Mouse (Mus musculus): ENCODE measurements around the gene Taok3.

Taok3 gene

DNA sequence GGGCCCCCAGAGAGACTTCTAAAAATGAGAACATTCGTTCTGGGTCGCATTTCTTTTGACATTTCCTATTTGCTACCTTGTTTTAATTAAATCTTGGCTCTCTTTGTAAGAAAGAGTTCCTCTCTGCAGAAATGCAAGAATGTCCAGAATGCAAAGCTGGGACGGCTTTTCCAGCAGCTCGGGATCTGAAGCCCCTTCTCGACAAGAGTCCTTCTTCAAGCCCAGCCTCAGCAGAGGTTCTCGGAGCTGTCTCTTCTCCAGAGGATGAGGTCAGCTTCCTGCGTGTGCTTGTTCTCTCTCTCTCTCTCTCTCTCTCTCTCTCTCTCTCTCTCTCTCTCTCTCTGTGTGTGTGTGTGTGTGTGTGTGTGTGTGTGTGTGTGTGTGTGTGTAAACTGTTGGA, 2.2 kb upstream of the Taok3 start:
- no peak for DNase-seq

DNA sequence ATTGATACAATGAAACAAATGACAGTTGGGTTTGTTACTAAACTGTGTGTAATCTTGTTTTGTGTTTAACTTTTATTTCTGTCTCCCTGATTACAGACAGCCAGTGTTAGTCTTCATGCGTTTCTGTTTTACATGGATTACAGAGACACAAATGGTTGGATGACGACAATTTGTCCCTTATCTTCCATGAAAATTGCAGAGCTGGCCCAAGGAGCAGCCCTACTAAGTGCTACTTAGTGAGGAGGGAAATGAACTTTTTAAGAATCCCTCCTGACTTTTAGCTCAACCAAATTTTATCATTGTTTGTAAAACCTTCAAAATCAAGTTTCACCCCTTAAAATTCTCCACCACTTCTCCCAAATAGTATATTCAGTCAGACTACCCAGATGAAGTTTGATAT, 1.7 kb upstream of the Taok3 start:
- DNase-seq: no peak

DNA sequence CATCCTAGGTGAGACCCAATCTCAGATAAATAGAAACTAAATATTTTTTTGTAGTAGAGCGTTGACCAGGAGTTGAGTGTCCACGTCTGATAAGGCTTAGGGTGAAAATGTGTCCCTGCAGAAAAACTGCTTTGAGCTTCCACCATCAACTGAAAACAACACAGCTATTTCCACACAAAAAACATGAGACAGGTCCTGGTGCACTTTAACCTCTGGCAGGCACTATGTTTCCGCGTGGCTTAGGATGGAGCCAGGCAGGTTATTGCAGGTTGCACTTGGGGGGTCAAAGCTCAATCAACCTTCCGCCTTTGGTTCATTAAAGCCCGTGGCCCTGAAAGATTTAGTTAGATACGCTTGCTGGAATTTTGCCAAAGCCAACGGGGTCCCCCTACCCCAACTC, 1.1 kb upstream of the Taok3 start:
- DNase-seq: peak; percentile 80 to 89

DNA sequence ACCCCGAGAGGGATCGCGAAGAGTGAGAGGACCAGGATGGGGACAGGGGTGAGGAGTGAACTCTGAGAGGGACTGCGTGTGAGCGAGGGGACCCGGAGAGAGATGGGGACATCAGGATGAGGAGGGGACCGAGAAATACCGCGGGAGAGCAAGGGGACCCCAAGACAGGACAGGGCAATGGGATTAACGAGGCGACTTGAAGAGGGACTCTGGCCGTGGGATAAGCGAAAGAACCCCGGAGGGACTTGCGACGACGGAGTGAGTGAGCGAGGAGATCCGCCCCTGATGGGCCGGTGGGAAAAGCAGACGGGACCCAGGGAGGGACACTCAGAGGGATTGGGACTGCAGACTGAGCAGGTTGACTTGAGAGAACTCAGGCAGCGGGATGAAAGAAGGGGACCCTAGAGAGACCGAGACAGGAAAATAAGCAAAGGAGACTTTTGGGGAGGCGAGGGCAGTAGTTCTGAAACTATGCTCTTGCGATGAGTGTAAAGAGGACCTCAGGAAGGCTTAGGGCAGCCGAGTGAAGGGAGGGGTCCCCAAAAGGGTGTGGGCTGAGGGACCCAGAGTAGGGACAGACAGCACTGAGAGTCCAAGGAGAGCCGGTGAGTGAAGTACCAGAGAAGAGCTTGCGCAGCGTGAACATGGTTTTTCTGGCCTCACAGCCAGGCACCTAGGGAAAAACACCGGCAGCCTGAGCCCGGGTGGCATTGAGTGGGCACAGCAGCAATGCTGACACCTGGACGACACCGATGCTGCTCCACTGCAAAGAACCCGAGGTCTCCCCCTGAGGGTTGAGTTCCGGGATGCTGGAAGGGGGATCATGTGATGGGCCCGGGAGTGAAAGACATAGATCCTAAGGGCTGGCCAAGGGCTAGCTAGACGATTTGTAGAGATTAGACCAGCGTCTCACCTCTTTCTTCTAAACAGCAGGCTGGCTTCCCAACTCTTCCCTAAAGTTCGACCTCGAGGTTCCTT, 849 bp downstream of the Taok3 start:
- DNase-seq: no peak

DNA sequence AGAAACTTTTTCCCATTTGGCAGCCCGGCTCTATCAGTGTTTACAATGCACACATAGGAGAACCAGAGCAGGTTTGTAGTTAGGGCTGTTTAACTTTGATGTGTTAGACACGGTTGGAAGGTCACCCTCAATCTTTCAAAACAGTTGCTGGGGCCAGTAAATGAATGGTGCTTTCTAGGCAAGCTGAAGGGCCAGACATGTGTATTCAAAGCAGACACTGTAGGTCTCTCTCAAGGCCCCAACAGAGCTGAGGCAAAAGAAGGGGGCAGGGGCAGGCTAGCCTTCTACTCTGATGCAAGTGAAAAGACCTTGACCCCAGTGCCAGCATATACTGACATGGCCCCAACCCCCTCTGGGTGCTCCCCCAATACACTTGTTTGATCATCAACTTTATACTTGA, 1.7 kb downstream of the Taok3 start:
- no peak for DNase-seq

DNA sequence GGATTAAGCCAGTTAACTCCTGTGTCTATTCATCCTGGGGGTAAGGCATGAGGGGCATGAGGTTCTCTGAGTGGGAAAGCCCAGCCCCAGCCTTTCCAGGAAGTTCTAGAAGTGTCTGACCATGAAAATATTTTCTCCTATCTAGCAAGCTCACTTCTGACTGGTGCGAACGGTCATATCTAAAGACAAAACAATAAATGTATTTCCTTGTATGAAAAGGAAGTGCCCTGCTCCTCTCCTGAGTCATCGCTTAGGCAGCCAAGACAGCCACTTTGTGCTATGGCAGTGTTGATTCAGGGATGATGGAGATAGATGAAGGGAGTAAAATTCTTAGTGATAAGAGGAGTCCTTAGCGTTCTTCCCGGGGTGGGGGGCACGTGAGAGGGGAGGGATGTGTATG, 3.2 kb downstream of the Taok3 start:
- no peak for DNase-seq

DNA sequence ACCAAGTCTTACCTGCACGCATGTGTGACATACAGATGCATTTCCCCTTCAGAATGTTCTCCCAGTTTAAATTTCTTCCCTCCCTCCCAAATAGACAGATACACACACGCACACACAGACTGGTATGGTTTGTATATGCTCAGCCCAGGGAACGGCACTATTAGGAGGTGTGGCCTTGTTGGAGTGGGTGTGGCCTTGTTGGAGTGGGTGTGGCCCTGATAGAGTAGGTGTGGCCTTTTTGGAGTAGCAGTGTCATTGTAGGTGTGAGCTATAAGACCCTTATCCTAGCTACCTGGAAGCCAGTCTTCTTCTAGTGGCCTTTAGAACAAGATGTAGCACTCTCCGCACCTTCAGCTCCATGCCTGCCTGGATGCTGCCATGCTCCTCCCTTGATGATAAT, 3.9 kb downstream of the Taok3 start:
- no peak for DNase-seq

DNA sequence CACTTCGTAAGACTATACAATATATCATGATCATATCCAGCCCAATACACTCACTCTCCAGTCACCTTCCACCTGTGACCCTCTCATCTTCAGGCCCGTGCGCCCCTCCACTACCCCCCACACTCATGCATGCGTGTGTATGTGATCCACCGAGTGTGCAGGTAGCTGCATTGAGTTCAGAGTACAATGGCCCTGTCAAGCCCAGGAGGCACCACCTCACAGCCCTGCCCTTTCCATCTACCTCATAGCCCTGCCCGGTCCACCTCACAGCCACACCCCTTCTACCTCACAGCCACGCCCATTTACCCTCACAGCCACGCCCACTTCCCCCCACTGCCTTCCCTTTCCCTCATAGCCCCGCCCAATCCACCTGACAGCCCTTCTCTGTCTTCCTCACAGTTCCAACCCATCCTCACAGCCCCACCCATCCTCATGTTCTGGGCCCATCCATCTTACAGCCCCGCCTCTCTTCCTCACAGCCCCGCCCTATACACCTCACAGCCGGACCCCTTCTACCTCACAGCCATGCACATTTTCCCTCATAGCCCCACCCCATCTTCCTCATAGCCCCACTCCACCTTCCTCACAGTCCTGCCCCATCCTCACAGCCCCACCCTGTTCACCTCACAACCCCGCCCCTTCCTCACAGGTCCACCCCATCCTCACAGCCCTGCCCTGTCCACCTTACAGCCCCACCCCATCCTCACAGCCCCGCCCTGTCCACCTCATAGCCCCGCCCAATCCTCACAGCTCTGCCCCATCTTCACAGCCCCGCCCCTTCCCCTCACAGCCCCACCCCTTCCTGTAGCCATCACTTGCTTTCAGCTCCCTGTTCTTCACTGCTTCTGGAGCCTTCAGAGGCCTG, 5.8 kb downstream of the Taok3 start:
- DNase-seq: no peak

DNA sequence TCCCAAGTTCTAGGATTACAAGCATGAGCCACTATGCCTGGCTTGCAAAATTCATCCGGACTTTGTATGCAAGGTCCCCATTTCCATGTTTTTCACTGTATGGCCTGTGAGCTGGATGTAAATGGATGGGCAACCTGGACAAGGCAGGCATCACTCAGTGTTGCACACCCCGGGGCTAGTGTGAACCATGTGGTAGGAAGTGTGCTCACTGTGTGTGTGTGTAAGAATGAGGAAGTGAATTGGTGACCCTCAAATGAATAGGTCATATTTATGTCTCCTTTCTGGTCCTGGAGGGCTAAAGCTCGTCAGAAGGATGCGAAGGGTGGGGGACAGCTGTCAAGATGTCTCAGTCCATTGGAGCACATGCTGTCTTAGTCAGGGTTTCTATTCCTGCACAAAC, 7.1 kb downstream of the Taok3 start:
- DNase-seq: no peak

DNA sequence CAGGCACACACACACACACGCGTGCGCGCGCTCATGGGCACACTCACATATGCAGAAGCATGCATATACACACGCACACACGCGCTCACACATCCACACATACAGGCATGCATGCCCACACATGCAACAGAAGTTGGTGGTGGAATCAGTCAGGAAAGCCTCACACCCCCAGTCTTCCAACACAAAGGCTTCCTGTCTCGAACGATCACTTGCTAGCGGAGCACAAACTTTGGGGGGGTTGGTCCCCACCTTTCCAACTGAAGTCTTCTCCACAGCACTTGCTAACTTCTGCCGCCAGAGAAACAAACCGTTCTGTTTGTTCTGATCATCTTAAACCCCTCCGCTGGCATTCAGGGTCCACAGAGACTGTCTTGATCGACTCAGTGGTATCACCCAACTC, 10.8 kb downstream of the Taok3 start:
- no peak for DNase-seq

DNA sequence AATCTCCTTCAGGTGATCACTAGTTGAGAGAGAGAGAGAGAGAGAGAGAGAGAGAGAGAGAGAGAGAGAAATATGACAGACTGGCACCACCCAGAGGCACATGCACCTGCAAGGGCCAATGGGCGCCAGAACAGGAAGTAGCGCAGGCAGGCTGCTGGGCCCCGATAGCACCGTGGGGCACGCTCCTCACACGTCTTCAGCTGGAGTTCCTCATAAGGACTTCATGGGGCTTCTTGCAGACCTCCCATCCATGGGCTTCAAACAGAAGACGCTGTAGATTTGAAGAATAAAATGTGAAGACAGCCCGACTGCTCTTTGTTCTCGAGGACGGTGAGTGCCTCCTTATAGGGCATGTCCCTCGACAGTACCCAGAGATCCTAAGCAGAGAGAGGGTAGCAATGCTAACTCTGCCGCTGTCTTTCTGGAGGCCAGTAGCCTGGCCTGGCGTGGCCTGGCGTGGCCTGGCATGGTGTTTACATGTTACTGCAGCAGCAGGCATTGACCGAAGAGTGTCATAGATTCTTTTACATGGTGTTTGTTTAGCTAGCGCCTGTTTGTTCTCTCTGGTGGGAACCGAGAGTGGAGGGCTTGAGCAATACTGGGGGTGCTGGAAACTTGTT, 13.6 kb downstream of the Taok3 start:
- DNase-seq: peak in 1 of 2 experiments; percentile 51

DNA sequence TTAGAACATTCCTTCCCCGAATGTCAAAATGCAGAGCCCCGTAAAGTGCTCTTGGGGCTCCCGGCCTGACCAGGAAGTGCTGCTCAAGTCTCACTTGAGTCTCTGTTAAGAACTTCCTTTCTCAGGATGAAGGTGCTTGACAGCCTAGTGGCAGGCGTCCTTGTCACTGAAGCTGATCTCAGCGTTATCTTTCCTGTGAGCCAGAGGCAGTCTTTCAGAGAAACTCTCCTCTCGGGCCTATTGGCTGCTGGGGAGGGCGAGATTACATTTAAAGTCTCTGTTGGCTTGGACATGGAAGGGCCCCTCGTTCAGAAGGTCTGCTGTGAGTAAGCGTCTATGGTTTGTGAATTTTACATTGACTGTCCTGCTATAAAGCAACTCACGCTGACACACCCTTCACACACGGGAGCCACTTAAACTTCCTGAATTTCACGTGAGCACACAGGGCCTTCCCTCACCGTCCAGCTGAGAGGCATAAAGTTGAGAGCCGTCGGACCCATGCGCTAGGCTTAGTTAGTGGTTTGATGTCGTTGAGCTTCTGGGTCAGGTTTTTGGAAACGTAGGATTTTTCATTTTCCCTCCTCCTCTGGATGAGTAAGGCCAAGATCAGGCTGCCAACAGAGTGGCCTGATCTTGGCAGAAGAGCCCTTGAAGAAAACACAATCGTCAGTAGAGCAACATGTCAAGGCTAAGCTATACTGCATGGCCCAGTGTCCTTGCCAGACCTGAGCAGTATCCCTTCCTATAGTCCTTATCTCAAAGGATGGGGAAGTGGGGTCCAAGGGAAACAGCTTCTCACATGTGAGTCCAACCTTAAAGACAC, 14.3 kb downstream of the Taok3 start:
- DNase-seq: no peak

DNA sequence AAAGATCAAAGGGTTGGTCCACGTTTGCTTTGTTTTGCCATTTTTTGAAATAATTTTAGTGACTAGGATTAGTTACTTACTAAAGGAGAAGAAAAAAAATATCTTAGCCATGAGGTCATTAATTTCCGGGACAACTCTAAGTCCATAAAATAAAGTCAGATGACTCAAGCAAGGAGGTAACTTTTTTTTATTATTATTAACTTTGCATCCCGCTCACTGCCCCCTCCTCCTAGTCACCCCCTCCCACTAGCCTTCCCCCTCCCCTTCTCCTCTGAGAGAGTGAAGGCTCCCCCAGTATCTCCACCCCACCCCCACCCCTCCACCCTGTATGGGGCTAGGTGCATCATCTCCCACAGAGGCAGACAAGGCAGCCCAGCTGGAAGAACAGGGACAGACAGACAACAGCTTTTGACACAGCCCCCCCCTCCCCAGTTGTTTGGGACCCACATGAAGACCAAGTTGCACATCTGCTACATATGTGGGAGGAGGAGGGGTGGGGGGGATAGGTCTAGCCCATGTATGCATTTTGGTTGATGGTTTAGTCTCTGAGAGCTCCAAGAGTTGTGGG, 15.0 kb downstream of the Taok3 start:
- DNase-seq: no peak

DNA sequence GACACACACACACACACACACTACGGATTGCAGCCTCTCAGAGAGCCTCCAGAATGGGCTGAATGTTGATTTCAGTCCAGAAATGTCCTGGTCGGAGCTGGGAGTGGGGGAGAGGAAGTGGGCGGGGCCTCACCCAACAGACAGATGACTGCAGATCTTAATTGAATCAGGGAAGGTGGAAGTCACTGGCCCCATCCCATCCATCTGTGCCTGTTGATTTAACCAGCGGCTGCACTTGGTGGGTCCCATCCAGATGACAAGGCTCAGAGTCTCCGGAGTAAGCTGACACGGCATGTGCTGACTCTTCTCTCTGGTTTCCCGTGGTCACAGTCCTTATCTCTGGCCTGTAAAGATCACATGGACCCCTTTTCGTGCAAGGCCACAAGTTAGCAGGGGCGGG, 15.9 kb downstream of the Taok3 start:
- DNase-seq: peak; percentile 63 to 79

DNA sequence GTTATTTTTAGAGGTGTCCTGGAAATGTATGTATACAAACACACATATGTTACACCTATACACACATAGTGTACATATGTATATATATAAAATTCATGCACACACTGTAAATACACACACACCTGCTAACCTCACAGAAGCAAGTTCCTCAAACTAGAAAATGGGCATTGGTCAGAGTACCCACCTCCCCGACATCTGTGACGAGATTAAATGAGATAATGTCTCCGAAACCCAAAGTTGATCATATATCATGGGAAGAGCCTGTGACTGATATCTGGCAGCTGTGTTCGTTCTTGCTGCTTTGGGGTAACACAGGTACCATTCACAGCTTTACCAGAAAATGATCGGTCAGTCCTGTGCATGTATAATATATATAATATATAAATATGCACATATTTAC, 16.6 kb downstream of the Taok3 start:
- DNase-seq: no peak

DNA sequence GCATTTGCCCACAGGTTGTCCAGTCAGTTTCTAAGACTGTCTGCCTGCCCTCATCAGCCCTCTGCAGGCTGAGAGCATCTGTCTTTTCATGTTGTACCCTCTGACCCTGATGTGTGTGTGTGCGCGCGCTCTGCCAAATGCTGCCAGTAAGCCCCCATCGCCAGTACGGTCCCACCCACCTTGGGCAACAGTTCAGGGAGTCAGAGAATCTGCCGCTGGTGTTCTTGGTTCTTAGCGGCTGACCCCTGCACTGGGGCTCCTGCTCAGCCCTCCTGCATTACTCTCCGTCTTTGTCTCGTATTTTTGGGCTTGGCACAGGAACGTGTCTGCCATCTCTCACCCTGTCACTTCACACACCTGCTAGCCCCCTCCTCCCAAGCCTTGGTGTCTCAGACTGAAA, 17.1 kb downstream of the Taok3 start:
- DNase-seq: no peak

DNA sequence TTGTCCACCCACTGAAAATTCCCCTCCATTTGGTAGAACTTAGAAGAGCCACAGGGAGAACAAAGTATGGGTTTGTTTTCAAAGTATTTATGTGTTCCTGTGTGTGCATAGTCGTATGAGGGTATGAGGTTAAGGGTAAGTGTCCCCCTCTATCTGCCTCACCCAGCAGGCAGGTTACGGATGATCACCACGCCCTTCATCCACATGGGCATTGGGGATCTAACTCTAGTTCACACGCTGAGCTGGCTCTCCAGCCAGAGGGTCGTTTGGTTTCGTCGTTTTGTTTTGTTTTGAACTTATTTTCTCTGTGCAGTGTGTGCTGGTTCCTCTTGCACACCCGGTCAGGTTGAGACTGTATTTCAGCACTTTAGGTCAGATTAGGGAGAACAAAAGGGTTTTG, 17.7 kb downstream of the Taok3 start:
- no peak for DNase-seq

DNA sequence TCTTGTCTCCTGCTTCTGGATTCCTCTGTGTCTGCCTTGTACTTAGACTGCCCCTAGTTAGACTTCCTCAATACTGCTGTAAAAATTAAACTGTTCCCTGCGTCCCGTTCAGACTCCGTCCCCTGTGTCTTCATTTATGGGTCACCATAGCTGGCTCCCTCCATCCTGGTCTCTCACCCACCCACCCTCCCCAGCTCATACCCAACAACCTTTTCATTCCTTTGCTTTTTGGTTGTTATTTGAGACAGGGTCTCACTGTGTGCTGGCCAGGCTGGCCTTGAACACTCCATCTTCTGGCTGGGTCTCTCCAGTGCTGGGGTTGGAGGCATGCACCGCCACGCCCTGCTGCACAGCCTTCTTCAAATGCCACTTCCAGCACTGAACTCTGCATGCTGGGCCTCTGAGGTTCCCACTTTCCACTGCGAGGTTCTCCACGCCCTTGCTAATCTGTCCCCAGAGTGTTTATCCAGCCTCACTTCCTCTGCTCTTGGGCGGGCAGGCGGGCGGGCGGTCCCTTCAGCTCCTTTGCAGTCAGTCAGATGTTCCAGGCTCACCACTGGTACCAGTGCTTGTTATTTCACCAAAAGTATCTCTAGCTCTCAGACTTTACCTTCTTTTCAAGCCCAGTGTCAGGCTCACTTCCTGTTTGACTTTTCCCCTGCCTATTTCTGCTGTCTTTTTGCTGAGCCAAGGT, 18.5 kb downstream of the Taok3 start:
- no peak for DNase-seq

DNA sequence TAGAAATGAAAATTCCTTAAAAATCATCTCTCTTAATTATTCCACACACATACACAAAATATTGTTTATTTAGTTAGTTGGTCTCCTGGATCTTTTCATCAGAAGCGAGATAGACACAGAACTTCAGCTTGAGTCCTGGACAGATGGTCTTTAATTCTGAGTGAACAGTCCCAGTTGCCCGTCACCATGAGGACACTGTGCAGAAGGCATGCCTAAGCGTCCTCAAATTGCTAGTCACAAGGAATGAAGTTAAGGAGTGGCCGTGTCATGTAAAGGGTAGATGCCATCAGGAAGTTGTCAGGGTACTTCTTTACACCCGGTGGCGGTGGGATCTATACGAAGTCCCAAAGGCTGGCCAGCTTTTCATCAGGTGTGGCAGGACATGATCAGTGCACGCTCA, 19.9 kb downstream of the Taok3 start:
- no peak for DNase-seq

DNA sequence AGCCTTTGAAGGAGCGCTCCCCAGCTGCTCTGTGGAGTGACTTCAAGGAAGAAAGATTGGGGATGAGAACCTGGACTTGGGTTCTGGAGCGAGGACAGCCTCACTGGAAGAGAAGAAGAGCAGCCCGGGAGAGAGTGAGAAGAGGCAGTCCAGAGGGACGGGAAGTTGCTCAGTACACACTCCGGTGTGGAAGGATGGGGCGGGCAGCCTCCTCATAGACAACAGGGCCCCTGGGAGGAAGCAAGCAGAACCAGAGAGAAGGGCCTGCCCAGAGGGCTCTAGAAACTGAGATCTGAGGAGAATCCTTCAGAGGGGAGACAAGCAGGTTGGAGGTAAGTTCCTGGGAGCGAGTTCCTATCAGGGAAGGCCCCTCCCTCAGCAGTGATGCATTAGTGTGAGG, 20.4 kb downstream of the Taok3 start:
- DNase-seq: no peak

DNA sequence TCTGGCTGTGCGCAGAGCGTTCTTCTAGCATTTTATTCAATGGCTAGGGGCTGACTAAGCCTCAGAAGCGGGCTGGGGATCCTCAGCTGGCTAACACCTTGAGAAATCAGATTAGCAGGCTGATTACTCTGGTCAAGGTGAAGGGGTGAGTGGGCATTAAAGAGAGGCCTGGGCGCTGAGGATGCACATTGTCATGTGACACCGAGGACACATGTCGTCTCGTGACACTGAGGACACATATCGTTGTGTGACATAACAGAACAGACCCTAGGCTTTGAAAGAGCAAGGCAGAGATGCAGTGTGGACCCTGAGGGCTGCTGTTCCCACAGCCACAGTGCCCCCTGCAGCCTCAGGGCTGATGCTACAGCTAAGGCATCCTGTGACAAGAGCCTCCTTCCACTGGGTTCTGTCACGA, 23.8 kb downstream of the Taok3 start:
- peak in 1 of 2 experiments; percentile 45 for DNase-seq

DNA sequence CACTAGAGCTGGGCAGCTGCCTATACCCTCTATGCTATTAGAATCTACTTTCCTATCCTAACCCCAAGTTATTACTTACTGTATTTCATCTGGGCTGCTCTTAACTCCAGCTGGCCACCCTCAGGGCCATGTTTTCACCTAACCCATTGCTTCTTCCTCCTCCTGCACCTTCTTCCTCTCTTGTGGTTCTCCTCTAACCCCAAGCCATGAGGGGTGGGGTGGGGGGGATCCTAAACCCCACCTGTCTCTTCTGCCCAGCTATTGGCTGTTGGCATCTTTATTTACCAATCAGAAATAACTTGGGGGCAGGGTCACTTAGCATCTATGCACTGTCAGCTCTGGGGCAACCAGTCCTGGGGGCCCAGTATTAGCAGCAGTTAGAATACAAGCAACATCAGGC, 26.2 kb downstream of the Taok3 start:
- no peak for DNase-seq

Data from kidney, postnatal 25 days (tissue).